Mouse (Mus musculus): ENCODE measurements around the gene Frem1. TPM values are rescaled to one million over a fixed set of nuclear protein-coding genes. Genes with fewer than 3 reads are reported as not detected.

Gene Frem1
- polyA plus RNA-seq, 1 experiment, result 1.5 TPM

DNA sequence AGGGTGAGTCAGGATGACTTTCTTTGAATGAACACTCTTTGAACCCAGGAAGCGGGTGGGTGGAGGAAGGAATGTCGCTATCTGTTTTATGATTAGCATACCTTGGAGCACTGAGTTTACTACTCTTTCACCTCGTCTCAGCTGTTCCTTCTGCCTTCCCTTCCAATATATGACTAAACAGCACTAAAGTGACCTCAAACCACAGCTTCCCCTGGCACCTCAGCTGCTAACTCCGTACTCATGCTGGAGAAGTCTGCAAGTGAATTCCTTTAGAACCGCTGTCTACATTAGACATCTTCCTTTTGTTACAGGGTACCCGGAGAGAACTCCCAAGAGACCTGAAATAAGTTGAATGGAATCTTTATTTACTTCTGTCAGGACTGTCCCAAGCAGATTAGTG, 181.2 kb downstream of the Frem1 start:
- TF ChIP-seq CTCF (IDR thresholded peaks at IDR 0.05; ENCODE audit: extremely low read depth, insufficient read depth, low read length) (no peak), POLR2A (IDR thresholded peaks at IDR 0.05; ENCODE audit: extremely low read depth, insufficient read depth, low read length) (no peak)
- no peak overlapping the region for H3K27ac ChIP-seq (ENCODE audit: insufficient read depth, low read length)
- no peak overlapping the region for H3K4me3 ChIP-seq (ENCODE audit: insufficient read depth, low read length)
- H3K4me1 ChIP-seq (ENCODE audit: control insufficient read depth, insufficient read depth, low read length), result no peaks in the 10 kb centered on the region; the same call in 1 of the 2 replicates

DNA sequence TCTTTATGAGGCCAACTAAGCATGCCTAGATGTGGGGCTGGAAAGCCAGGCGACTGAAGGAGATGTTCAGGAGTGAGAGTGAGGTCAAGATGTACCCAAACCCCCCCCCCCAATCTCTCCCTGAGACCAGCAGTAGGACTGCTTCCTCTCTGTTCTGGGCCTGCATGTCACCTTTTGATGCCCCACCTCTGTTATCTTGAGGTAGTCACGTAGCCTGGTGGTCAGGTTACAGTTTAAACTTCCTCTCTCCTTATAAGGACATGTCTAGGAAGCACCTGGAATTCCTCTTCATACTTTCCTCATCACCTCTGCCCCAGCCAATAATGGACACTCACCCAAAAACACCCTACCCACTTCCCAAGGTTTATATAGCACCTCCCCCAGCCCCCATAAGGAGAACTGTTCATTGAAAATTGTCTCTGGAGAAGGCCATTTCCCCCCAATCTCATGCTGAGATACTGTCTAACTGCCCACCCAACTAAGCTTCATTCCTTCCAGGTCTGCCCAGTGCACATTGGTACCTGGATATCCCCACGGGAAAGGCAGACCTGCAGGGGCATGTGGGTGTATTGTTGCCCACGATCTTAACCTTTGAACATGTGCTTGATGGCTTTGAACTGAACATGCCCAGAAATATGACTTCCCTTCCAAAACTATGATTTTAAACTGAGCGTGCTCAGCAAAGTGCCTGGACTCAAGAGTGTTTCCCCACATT, 184.3 kb downstream of the Frem1 start:
- TF ChIP-seq CTCF (IDR thresholded peaks at IDR 0.05; ENCODE audit: extremely low read depth, insufficient read depth, low read length) (no peak), POLR2A (IDR thresholded peaks at IDR 0.05; ENCODE audit: extremely low read depth, insufficient read depth, low read length) (no peak)
- no peak overlapping the region for H3K27ac ChIP-seq (ENCODE audit: insufficient read depth, low read length)
- no peak overlapping the region for H3K4me3 ChIP-seq (ENCODE audit: insufficient read depth, low read length)
- no peaks in the 10 kb centered on the region; the same call in 1 of the 2 replicates for H3K4me1 ChIP-seq (ENCODE audit: control insufficient read depth, insufficient read depth, low read length)

DNA sequence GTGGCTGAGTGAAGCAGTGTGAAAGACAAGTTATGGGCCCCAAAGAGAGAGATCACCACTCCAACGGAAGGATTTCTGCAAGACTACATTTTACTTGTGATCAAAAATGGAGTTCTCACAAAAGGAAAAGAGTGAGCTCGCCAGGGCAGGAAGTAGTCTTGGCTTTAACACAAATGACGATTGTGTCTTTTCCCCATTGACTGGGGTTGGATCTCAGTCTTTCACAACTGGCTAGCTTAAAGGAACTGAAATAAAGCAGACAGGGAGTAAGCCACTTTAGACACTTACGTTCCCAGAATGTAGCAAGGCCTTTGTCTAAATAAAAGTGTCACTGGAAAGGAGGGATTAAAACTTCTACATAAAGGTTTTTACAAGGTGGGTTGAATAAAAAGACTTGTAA, 185.0 kb downstream of the Frem1 start:
- no peak overlapping the region for H3K27ac ChIP-seq (ENCODE audit: insufficient read depth, low read length)
- no peaks in the 10 kb centered on the region for H3K4me1 ChIP-seq (ENCODE audit: control insufficient read depth, insufficient read depth, low read length)
- TF ChIP-seq POLR2A (IDR thresholded peaks at IDR 0.05; ENCODE audit: extremely low read depth, insufficient read depth, low read length) (no peak), CTCF (IDR thresholded peaks at IDR 0.05; ENCODE audit: extremely low read depth, insufficient read depth, low read length) (no peak)
- H3K4me3 ChIP-seq (ENCODE audit: insufficient read depth, low read length), result no peak overlapping the region

DNA sequence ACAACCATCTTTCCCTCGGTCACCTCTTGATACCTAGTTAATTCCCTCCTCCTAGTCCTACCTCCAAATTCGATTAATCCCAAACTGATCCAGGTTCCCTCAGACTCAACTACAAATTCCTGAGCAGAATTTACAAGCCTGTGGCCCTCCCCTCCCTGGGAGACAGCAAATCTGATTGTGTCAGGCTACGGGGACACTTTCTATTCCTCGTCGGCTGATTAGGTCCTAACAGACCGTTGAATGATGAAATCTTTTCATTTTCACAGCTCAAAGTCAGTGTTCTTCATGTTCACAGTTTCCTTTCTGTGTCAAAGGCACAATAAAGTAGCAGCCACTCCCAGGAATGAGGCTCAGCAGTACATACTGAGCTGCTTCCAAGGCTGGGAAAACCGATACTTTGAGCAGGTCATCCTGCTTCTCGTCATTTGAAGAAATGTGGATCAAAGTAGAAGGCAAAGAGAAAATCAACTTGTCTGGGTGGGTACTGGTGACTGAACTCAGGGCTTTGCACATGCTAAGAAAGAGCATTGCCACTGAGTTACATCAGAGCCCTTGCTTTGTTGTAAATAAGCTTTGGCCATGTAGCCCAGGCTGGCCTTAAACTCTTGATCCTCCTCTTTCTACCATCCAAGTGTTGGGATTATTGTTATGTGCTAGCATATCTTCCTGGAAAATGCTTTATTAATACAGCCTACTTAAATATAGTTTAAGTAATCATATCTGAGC, 187.0 kb downstream of the Frem1 start:
- no peak overlapping the region for H3K4me3 ChIP-seq (ENCODE audit: insufficient read depth, low read length)
- no peak overlapping the region for H3K27ac ChIP-seq (ENCODE audit: insufficient read depth, low read length)
- no peaks in the 10 kb centered on the region for H3K4me1 ChIP-seq (ENCODE audit: control insufficient read depth, insufficient read depth, low read length)
- TF ChIP-seq CTCF (IDR thresholded peaks at IDR 0.05; ENCODE audit: extremely low read depth, insufficient read depth, low read length), result no peak
- TF ChIP-seq POLR2A (IDR thresholded peaks at IDR 0.05; ENCODE audit: extremely low read depth, insufficient read depth, low read length), result no peak

- Histone ChIP-seq H3K27ac (ENCODE audit: insufficient read depth, low read length) (no peak overlapping the region), H3K4me1 (ENCODE audit: control insufficient read depth, insufficient read depth, low read length) (no peaks in the 10 kb centered on the region), H3K4me3 (ENCODE audit: insufficient read depth, low read length) (no peak overlapping the region)
- TF ChIP-seq POLR2A (IDR thresholded peaks at IDR 0.05; ENCODE audit: extremely low read depth, insufficient read depth, low read length), result no peak
- TF ChIP-seq CTCF (IDR thresholded peaks at IDR 0.05; ENCODE audit: extremely low read depth, insufficient read depth, low read length), result no peak
Observed at GRCm38 (mm10) chr4:82863316-82863715, 188.8 kb downstream of the Frem1 start.

- no peak for TF ChIP-seq POLR2A (IDR thresholded peaks at IDR 0.05; ENCODE audit: extremely low read depth, insufficient read depth, low read length)
- TF ChIP-seq CTCF (IDR thresholded peaks at IDR 0.05; ENCODE audit: extremely low read depth, insufficient read depth, low read length), result no peak
- Histone ChIP-seq H3K27ac (ENCODE audit: insufficient read depth, low read length) (no peak overlapping the region), H3K4me3 (ENCODE audit: insufficient read depth, low read length) (no peak overlapping the region), H3K4me1 (ENCODE audit: control insufficient read depth, insufficient read depth, low read length) (no peaks in the 10 kb centered on the region; the same call in 1 of the 2 replicates)
Observed at GRCm38 (mm10) chr4:82861451-82861850, 190.7 kb downstream of the Frem1 start.

DNA sequence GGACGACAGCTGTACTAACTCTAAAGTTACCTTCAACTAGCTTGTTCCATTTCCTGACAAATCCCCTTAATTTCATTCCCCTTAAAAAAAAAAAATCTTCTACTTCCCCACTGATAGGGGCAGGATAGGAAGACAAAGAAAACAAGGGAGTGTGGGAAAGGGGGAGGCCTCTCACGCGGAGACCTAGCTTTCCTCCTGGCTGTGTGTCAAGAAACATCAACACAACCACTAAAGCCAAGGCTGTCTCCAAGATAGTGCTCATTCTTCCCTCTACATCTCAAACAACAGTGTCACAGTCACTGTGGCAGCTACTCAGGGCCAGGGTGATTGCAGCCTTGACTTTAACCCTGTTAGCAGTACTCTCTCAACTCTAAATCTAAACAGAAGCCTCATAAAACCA, 191.6 kb downstream of the Frem1 start:
- Histone ChIP-seq H3K4me3 (ENCODE audit: insufficient read depth, low read length) (no peak overlapping the region), H3K4me1 (ENCODE audit: control insufficient read depth, insufficient read depth, low read length) (no peaks in the 10 kb centered on the region; the same call in 1 of the 2 replicates), H3K27ac (ENCODE audit: insufficient read depth, low read length) (no peak overlapping the region)
- TF ChIP-seq POLR2A (IDR thresholded peaks at IDR 0.05; ENCODE audit: extremely low read depth, insufficient read depth, low read length) (no peak), CTCF (IDR thresholded peaks at IDR 0.05; ENCODE audit: extremely low read depth, insufficient read depth, low read length) (no peak)

GRCm38 (mm10) chr4:82859131-82860125, 192.7 kb downstream of the Frem1 start, which contains the start of gene Zdhhc21:
Gene Zdhhc21 (minus strand): TSS chr4:82859958.
- H3K27ac ChIP-seq (ENCODE audit: insufficient read depth, low read length), result peak within 1 kb of the TSS; percentile 92
- no peak for TF ChIP-seq CTCF (IDR thresholded peaks at IDR 0.05; ENCODE audit: extremely low read depth, insufficient read depth, low read length)
- TF ChIP-seq POLR2A (IDR thresholded peaks at IDR 0.05; ENCODE audit: extremely low read depth, insufficient read depth, low read length), result 0 out of 2 replicates have a peak, but pooled peaks have one; percentile 27

More at GRCm38 (mm10) chr4:82859131-82860125, 192.7 kb downstream of the Frem1 start, which contains the start of gene Zdhhc21:
- peak within 1 kb of the TSS; percentile 65 for H3K4me3 ChIP-seq (ENCODE audit: insufficient read depth, low read length)
- H3K4me1 ChIP-seq (ENCODE audit: control insufficient read depth, insufficient read depth, low read length), result no peaks in the 10 kb centered on the region; the same call in 1 of the 2 replicates
